7 mouse cellular contexts compared by ENCODE assay signal in the genomic region with DNA sequence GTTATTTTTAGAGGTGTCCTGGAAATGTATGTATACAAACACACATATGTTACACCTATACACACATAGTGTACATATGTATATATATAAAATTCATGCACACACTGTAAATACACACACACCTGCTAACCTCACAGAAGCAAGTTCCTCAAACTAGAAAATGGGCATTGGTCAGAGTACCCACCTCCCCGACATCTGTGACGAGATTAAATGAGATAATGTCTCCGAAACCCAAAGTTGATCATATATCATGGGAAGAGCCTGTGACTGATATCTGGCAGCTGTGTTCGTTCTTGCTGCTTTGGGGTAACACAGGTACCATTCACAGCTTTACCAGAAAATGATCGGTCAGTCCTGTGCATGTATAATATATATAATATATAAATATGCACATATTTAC.
"Had no signal": no experiment of that assay in that cellular context is flagged by ENCODE, and none has a peak within 500 bp of the region (broad histone marks: within the 10 kb centered on the region; RNA-seq: fewer than 3 reads in every experiment).

No protein-coding gene starts in this region.

- H3K4me2 ChIP-seq: midbrain, embryonic 12.5 days had no signal

- H3K36me3 ChIP-seq: intestine, embryonic 15.5 days; limb, embryonic 10.5 days; midbrain, embryonic 12.5 days; stomach, embryonic 15.5 days had no signal

- ATAC-seq: lung, postnatal 0 days had no signal

- H3K9ac ChIP-seq: intestine, embryonic 15.5 days; midbrain, embryonic 12.5 days; stomach, embryonic 15.5 days had no signal

- H3K27ac ChIP-seq: layer of hippocampus, adult 2 months had no signal

- H3K27me3 ChIP-seq: intestine, embryonic 15.5 days; midbrain, embryonic 12.5 days; stomach, embryonic 15.5 days had no signal

- H3K4me3 ChIP-seq: intestine, embryonic 15.5 days; layer of hippocampus, adult 2 months; midbrain, embryonic 12.5 days; stomach, embryonic 15.5 days had no signal

- H3K9me3 ChIP-seq: intestine, embryonic 15.5 days; limb, embryonic 10.5 days; midbrain, embryonic 12.5 days; stomach, embryonic 15.5 days had no signal

- DNase-seq: right cerebral cortex, postnatal 14 days had no signal
